Mouse (Mus musculus): ENCODE results near the gene Card6. TPM values are rescaled to one million over a fixed set of nuclear protein-coding genes. Genes with fewer than 3 reads are reported as not detected.

The Card6 gene
- polyA plus RNA-seq, 1 experiment from 2014 or later = 1.5 TPM

DNA sequence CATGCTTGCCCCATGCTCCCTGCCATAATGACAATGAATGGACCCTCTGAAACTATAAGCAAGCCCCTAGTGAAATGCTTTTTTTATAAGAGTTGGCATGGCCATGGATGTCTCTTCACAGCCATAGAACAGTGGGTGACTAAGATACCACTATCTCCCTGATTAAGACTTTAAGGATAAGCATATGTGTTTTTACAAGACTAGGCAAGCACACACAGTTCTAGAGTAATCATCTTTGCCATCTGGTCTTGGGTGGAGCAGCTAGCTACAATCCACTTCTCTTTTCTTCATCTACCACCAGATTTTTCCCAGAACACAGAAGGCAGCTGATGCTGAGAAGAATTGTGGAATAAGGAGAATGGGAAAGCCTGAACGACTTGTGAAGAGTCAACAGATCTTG is 27.1 kb downstream of the Card6 start:
- H3K9me3 ChIP-seq (replicated peaks; ENCODE audit: control insufficient read depth, low read length) = no peaks in the 10 kb centered on the region
- H3K36me3 ChIP-seq (ENCODE audit: control insufficient read depth, insufficient read depth) = no peaks in the 10 kb centered on the region
- H3K9ac ChIP-seq (ENCODE audit: low read depth, low read length) = no peak overlapping the region
- no peak overlapping the region for H3K4me3 ChIP-seq (ENCODE audit: low read depth, low read length)
- no peak overlapping the region for H3K27ac ChIP-seq (ENCODE audit: low read length)
- H3K4me2 ChIP-seq (ENCODE audit: low read depth, low read length) = no peak overlapping the region
- H3K27me3 ChIP-seq (ENCODE audit: control insufficient read depth, insufficient read depth, low read depth, low read length) = no peaks in the 10 kb centered on the region
- H3K4me1 ChIP-seq (ENCODE audit: control insufficient read depth, low read depth, low read length) = no peaks in the 10 kb centered on the region
- 38% methylated on average over 1 of the region's 1 CpGs for WGBS (ENCODE audit: insufficient replicate concordance)
- no peak for ATAC-seq (ENCODE audit: low read depth)

- no peak for ATAC-seq (ENCODE audit: low read depth)
- H3K36me3 ChIP-seq (ENCODE audit: control insufficient read depth, insufficient read depth) = no peaks in the 10 kb centered on the region
- H3K27me3 ChIP-seq (ENCODE audit: control insufficient read depth, insufficient read depth, low read depth, low read length) = no peaks in the 10 kb centered on the region
- no peak overlapping the region for H3K4me2 ChIP-seq (ENCODE audit: low read depth, low read length)
- no peak overlapping the region for H3K9ac ChIP-seq (ENCODE audit: low read depth, low read length)
- no peak overlapping the region for H3K27ac ChIP-seq (ENCODE audit: low read length)
- no peaks in the 10 kb centered on the region for H3K9me3 ChIP-seq (replicated peaks; ENCODE audit: control insufficient read depth, low read length)
- H3K4me1 ChIP-seq (ENCODE audit: control insufficient read depth, low read depth, low read length) = no peaks in the 10 kb centered on the region
- WGBS (ENCODE audit: insufficient replicate concordance) = 49% methylated on average over 15 of the region's 15 CpGs
- H3K4me3 ChIP-seq (ENCODE audit: low read depth, low read length) = no peak overlapping the region
Measured at GRCm38 (mm10) chr15:5068801-5069518, 39.4 kb downstream of the Card6 start.

- Histone ChIP-seq H3K27ac (ENCODE audit: low read length) (no peak within 1 kb of the TSS), H3K4me1 (ENCODE audit: control insufficient read depth, low read depth, low read length) (no peaks in the 10 kb centered on the region), H3K4me3 (ENCODE audit: low read depth, low read length) (no peak within 1 kb of the TSS), H3K9ac (ENCODE audit: low read depth, low read length) (no peak within 1 kb of the TSS), H3K4me2 (ENCODE audit: low read depth, low read length) (no peak within 1 kb of the TSS), H3K36me3 (ENCODE audit: control insufficient read depth, insufficient read depth) (no peaks in the 10 kb centered on the region), H3K9me3 (replicated peaks; ENCODE audit: control insufficient read depth, low read length) (no peaks in the 10 kb centered on the region), H3K27me3 (ENCODE audit: control insufficient read depth, insufficient read depth, low read depth, low read length) (no peaks in the 10 kb centered on the region)
- ATAC-seq (ENCODE audit: low read depth) = no peak
Measured at GRCm38 (mm10) chr15:5063635-5064034, 44.7 kb downstream of the Card6 start, which contains the start of gene C7. C7 (minus strand) TSS chr15:5063740.

Other genes starting within 250 kb of the Card6 start
- gene Mroh2b, start 209.8 kb downstream of the Card6 start, polyA plus RNA-seq (2015; fragmentation: Nextera tagmentation; extraction: Ambion mirVana) = not detected in 2 replicates
- not detected in 2 replicates for gene C7, start 44.8 kb downstream of the Card6 start, polyA plus RNA-seq (2015; fragmentation: Nextera tagmentation; extraction: Ambion mirVana)
- gene Rpl37, start 8.1 kb upstream of the Card6 start, polyA plus RNA-seq (2015; fragmentation: Nextera tagmentation; extraction: Ambion mirVana) = 249 and 306 TPM in 2 replicates
- 11.8 and 12.3 TPM in 2 replicates for gene Prkaa1, start 35.3 kb upstream of the Card6 start, polyA plus RNA-seq (2015; fragmentation: Nextera tagmentation; extraction: Ambion mirVana)
- 14.1 and 16.1 TPM in 2 replicates for gene Ttc33, start 77.0 kb upstream of the Card6 start, polyA plus RNA-seq (2015; fragmentation: Nextera tagmentation; extraction: Ambion mirVana)
- gene Ptger4, start 135.6 kb upstream of the Card6 start, polyA plus RNA-seq (2015; fragmentation: Nextera tagmentation; extraction: Ambion mirVana) = 1.1 and 1.4 TPM in 2 replicates